Mouse (Mus musculus) gonadal fat pad, adult 2 months (tissue): ENCODE measurements at regions not wholly inside any gene's neighbourhood (a gene's known extent, or its start where the extent isn't known, plus 50 kb on each side); places are given as distances from the start of the nearest gene placed in this dataset.

ENCODE experiments used
- DNase-seq: peaks from one replicate; pipeline ENCODE4 v3.0.0-alpha.2; 2012; ENCODE audit warnings: low read depth

GRCm38 (mm10) chr10:8020916-8021705, 65.1 kb upstream of the Tab2 start:
- no peak for DNase-seq

- no peak for DNase-seq
These were observed 64.1 kb upstream of the Tab2 start for GRCm38 (mm10) chr10:8020113-8020512.

GRCm38 (mm10) chr10:8018229-8019026, 62.4 kb upstream of the Tab2 start:
- DNase-seq = no peak

GRCm38 (mm10) chr10:8016741-8017140, 60.7 kb upstream of the Tab2 start:
- DNase-seq = no peak

GRCm38 (mm10) chr10:8011744-8012143, 55.7 kb upstream of the Tab2 start:
- DNase-seq = no peak

- no peak for DNase-seq
These were observed 55.1 kb upstream of the Tab2 start for GRCm38 (mm10) chr10:8011138-8011537.

GRCm38 (mm10) chr10:8009855-8010254, 53.8 kb upstream of the Tab2 start:
- no peak for DNase-seq

- DNase-seq = no peak
These were observed 51.9 kb upstream of the Tab2 start for GRCm38 (mm10) chr10:8007990-8008368.

- no peak for DNase-seq
These were observed 51.4 kb upstream of the Tab2 start for GRCm38 (mm10) chr10:8007286-8007989.
